Mouse (Mus musculus) thymus, adult 2 months (tissue): Measurements from ENCODE around the gene Cfap97d1. TPM values are rescaled to one million over a fixed set of nuclear protein-coding genes. Genes with fewer than 3 reads are reported as not detected.

ENCODE experiments used
- DNase-seq: peaks from one replicate; pipeline ENCODE4 v3.0.0; 2021
- H3K27ac ChIP-seq: fragments of 200-500 bp; 2 replicates; pipeline ENCODE4 v1.5.1; 2012; ENCODE audit warnings: low read length, control low read depth; ENCODE audit not compliant: control insufficient read depth, insufficient read depth
- H3K27me3 ChIP-seq: fragments of 200-500 bp; 2 replicates; pipeline ENCODE4 v1.6.1; 2012; ENCODE audit warnings: mild to moderate bottlenecking, low read length, moderate library complexity, mixed read lengths; ENCODE audit not compliant: control insufficient read depth, insufficient read depth
- H3K36me3 ChIP-seq: fragments of 200-500 bp; 2 replicates; pipeline ENCODE4 v1.6.1; 2012; ENCODE audit warnings: mild to moderate bottlenecking, low read length, moderate library complexity; ENCODE audit not compliant: control insufficient read depth, insufficient read depth
- H3K4me1 ChIP-seq: fragments of 200-500 bp; replicated peaks from 2 replicates; pipeline ENCODE4 v1.6.1; 2012; ENCODE audit warnings: low read length; ENCODE audit not compliant: control insufficient read depth, insufficient read depth
- H3K4me3 ChIP-seq: fragments of 200-500 bp; 2 replicates; pipeline ENCODE4 v1.5.1; 2012; ENCODE audit warnings: mild to moderate bottlenecking, low read length, control low read depth, moderate library complexity; ENCODE audit not compliant: control insufficient read depth, insufficient read depth
- CTCF ChIP-seq: fragments of 200-500 bp; IDR thresholded peaks from 2 replicates; pipeline ENCODE4 v1.5.1; 2012; ENCODE audit warnings: mild to moderate bottlenecking, control low read depth, low read length, moderate library complexity, borderline replicate concordance; ENCODE audit not compliant: control insufficient read depth, poor library complexity, insufficient read depth; ENCODE audit errors: extremely low read depth
- POLR2A ChIP-seq: fragments of 200-500 bp; IDR thresholded peaks from 2 replicates; pipeline ENCODE4 v1.6.1; 2012; ENCODE audit warnings: mild to moderate bottlenecking, low read length, control low read depth, moderate library complexity; ENCODE audit not compliant: control insufficient read depth, poor library complexity, insufficient read depth; ENCODE audit errors: extremely low read depth
- WGBS: fragments of 180-500 bp; shearing (Covaris S2); methylation state at CpG from one replicate; pipeline ENCODE4 v1.1.7; 2018; 5-methylcytosine and 5-hydroxymethylcytosine counted together
- polyA plus RNA-seq: library from polyadenylated mRNA; depleted of rRNA; stranded (reverse); fragments of >200 nt; gene quantifications from 2 replicates; pipeline ENCODE4 v1.2.3, GENCODE M21; 2012

The Cfap97d1 gene
- polyA plus RNA-seq, 1 experiment = not detected

DNA sequence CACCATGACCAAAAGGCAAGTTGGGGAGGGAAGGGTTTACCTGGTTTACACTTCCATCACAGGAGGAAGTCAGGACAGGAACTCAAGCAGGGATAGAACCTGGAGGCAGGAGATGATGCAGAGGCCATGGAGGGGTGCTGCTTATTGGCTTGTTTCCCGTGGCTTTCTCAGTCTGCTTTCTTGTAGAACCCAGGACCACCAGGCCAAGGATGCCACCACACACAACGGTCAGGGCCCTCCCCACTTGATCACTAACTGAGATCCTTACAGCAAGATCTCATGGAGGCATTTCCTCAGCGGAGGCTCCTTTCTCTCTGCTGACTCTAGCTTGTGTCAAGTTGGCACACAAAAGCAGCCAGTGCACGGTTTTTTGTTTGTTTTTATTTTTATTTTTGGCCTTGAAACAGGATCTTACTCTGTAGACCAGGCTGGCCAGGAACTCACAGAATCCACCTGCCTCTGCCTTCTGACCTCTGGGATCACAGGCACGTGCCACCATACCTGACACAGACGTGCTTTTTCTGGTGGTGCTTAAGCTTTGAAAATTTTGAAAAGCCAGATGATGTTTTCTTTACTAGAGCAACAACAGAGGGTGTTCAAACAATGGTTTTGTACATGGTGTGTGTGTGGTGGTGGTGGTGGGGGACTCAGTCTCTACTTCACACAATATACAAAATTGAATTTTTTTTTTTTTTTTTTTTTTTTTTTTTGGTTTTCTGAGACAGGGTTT is 44.2 kb downstream of the Cfap97d1 start, which contains the start of gene Mpp3:
Gene Mpp3, minus strand, starts transcription at position 375 of the 730 bp plus-strand sequence.
- Histone ChIP-seq H3K4me3 (no peak within 1 kb of the TSS), H3K27me3 (peaks cover 2% of the 10 kb centered on the region; the same call in 1 of the 2 replicates), H3K36me3 (no peaks in the 10 kb centered on the region), H3K4me1 (peaks cover 3% of the 10 kb centered on the region; the same call in 1 of the 2 replicates), H3K27ac (no peak within 1 kb of the TSS)
- TF ChIP-seq CTCF (no peak), POLR2A (no peak)
- WGBS = 88% methylated on average over 6 of the region's 6 CpGs
- DNase-seq = no peak

DNA sequence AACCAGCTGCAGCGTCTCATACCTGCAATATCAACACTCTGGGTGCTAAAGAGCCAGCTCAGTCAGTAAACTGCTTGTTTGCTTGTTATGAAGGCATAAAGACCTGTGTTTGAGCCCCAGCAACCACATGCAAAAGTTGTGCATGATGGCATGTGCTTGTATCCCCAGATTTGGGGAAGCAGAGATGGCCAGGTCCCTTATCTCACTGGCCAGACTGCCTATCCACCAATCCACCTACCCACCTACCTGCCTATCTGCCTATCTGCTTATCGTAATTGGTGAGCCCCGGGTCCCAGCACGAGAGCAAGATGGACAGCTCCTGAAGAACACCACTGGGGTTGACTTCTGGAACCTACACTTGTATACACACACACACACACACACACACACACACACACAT is 45.2 kb downstream of the Cfap97d1 start:
- TF ChIP-seq CTCF (no peak), POLR2A (no peak)
- no peaks in the 10 kb centered on the region for H3K36me3 ChIP-seq
- 76% methylated on average over 4 of the region's 4 CpGs for WGBS
- no peak for DNase-seq
- H3K27ac ChIP-seq = no peak overlapping the region
- peaks cover 3% of the 10 kb centered on the region; the same call in 1 of the 2 replicates for H3K4me1 ChIP-seq
- H3K27me3 ChIP-seq = peaks cover 2% of the 10 kb centered on the region; the same call in 1 of the 2 replicates
- H3K4me3 ChIP-seq = no peak overlapping the region

DNA sequence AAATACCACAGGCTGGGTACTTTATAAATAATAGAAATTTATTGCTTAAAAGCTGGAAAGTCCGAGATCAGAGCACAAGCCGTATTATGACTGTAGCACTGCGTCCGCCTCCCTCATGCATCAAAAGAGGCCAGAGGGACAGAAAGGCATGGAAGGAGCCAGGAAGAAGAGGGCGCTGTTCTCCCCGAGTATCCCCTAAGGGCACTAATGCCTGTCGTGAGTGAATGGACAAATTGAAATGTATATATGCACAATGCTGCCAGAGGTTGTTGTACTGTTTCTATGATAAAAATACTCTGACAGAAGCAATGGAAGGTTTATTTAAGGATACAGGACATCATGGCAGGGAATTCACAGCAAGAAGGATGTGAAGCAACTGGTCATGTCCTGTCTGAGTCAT is 45.9 kb downstream of the Cfap97d1 start:
- Histone ChIP-seq H3K4me1 (peaks cover 3% of the 10 kb centered on the region; the same call in 1 of the 2 replicates), H3K36me3 (no peaks in the 10 kb centered on the region), H3K4me3 (no peak overlapping the region), H3K27ac (no peak overlapping the region), H3K27me3 (peaks cover 2% of the 10 kb centered on the region; the same call in 1 of the 2 replicates)
- TF ChIP-seq POLR2A (no peak), CTCF (no peak)
- no peak for DNase-seq
- WGBS = 60% methylated on average over 7 of the region's 7 CpGs

DNA sequence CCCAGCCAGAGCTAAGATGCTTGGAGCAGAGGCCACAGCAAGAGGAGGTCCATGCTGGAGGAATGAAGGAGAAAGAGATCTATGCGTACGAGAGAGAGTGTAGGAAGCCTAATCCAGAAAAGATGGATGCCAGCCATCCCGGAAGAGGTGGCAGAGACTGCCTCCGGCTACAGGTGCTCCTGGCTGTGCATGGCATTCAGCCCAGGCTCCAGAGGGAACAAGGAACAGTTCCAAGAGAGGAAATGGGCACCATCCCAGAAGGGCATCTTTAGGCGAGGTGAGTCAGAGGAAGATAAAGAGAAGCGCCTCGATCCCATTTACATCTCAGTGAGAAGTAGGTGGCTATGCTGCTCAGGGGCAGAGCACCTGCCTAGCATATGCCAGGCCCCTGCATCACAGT is 47.1 kb downstream of the Cfap97d1 start:
- Histone ChIP-seq H3K36me3 (no peaks in the 10 kb centered on the region), H3K27ac (no peak overlapping the region), H3K4me3 (no peak overlapping the region), H3K27me3 (peaks cover 2% of the 10 kb centered on the region; the same call in 1 of the 2 replicates), H3K4me1 (peaks cover 3% of the 10 kb centered on the region; the same call in 1 of the 2 replicates)
- DNase-seq = no peak
- TF ChIP-seq CTCF = no peak
- no peak for TF ChIP-seq POLR2A
- WGBS = 91% methylated on average over 7 of the region's 7 CpGs

DNA sequence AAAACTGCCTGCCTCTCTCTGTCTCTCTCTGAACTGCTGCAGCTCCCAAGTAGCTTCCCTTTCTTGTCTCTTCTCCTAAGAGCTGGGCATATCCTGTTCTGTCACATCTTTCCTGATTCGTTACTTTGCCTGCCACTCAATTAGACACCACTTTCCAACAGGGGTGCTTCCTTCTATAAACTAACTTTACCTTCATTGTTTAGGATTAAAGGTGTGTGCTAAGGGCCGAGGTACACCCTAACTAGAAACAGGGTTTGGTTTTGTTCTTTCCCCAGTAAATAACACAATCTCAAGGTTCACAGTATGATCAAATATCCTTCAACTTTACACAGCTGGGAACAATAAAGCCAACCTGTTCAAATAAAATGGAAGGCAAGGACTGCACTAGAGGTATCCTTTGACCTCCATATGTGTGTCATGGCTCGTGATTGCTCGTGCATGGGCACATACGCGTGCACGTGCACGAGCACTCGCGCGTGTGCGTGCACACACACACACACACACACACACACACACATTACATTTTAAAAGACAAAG is 49.0 kb downstream of the Cfap97d1 start:
- no peak overlapping the region for H3K27ac ChIP-seq
- H3K36me3 ChIP-seq = no peaks in the 10 kb centered on the region
- 94% methylated on average over 12 of the region's 12 CpGs for WGBS
- no peak overlapping the region for H3K4me3 ChIP-seq
- DNase-seq = no peak
- TF ChIP-seq POLR2A (no peak), CTCF (no peak)
- H3K27me3 ChIP-seq = no peaks in the 10 kb centered on the region; the same call in 1 of the 2 replicates
- H3K4me1 ChIP-seq = no peaks in the 10 kb centered on the region

DNA sequence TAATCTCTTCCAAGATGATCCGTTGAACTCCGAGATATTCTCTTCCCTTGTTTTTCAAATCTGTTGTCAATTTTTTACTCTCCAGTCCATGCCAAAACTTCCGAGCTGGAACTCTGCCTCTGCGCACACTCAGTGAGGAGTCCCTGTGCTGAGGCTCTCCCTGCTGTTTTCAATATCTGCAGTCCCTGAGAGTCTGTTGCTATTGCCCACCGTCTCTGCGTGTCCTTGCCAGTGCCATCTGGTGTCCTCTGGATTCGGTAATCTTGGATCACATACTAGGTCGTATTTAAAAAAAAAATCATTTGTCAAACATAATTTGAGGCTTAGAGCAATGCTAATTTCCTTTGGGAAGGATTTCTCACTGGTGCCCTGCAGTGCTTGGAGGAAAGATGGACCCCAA is 50.8 kb downstream of the Cfap97d1 start:
- no peaks in the 10 kb centered on the region for H3K27me3 ChIP-seq
- no peak overlapping the region for H3K4me3 ChIP-seq
- no peak for TF ChIP-seq CTCF
- H3K4me1 ChIP-seq = no peaks in the 10 kb centered on the region
- H3K27ac ChIP-seq = no peak overlapping the region
- 94% methylated on average over 8 of the region's 8 CpGs for WGBS
- DNase-seq = no peak
- H3K36me3 ChIP-seq = no peaks in the 10 kb centered on the region

DNA sequence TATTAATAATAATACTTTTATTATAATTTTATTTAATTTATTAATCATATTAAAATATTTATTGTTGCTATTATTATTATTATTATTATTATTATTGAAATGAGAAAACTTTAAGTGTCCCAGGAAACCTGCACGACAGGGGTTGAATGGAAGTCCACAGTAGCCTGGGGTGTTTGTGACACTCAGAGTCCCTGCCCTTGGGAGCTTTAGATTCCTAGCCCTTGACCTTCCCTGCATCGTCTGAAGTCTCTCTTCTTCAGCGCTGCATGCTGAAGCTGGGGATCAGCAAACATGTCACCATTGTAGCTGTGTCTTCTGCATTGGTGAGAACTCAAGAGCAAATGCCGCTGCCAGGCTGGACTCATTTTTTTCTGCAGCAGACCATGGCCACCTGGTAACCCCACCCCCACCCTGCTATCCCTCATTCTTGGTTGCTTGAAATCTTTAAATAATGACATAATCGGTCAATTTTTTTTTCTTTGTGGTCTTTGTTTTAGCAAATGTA is 51.4 kb downstream of the Cfap97d1 start:
- no peak overlapping the region for H3K27ac ChIP-seq
- H3K27me3 ChIP-seq = no peaks in the 10 kb centered on the region
- DNase-seq = no peak
- whole genome bisulfite sequencing = 96% methylated on average over 5 of the region's 5 CpGs
- H3K36me3 ChIP-seq = no peaks in the 10 kb centered on the region
- no peak overlapping the region for H3K4me3 ChIP-seq
- H3K4me1 ChIP-seq = no peaks in the 10 kb centered on the region
- TF ChIP-seq CTCF = no peak
- no peak for TF ChIP-seq POLR2A
